Mouse (Mus musculus) liver, embryonic 15.5 days (tissue): ENCODE data around the gene Mamdc4. TPM values are rescaled to one million over a fixed set of nuclear protein-coding genes. Genes with fewer than 3 reads are reported as not detected.
A peak's percentile ranks its signal among the peaks of the same experiment; 100 is the strongest.

Source experiments
- ATAC-seq: fragments of 200-750 bp; cut with Nextera tagmentation; 2 replicates; pipeline ENCODE4 v1.8.0; 2017; ENCODE audit warnings: moderate number of reproducible peaks, mild to moderate bottlenecking, moderate library complexity; ENCODE audit not compliant: insufficient read depth
- H3K27ac ChIP-seq: fragments of 300-500 bp; sonication (generic); replicated peaks from 2 replicates; pipeline ENCODE4 v1.5.1; 2015; ENCODE audit warnings: mild to moderate bottlenecking, inconsistent platforms
- H3K27me3 ChIP-seq: fragments of 300-500 bp; sonication (generic); 2 replicates; pipeline ENCODE4 v1.6.1; 2015; ENCODE audit warnings: mild to moderate bottlenecking, inconsistent platforms
- H3K36me3 ChIP-seq: fragments of 300-500 bp; sonication (generic); replicated peaks from 2 replicates; pipeline ENCODE4 v1.6.1; 2015; ENCODE audit warnings: moderate library complexity, mild to moderate bottlenecking, inconsistent platforms
- H3K4me1 ChIP-seq: fragments of 300-500 bp; sonication (generic); replicated peaks from 2 replicates; pipeline ENCODE4 v1.6.1; 2015; ENCODE audit warnings: inconsistent platforms
- H3K4me2 ChIP-seq: fragments of 300-500 bp; sonication (generic); 2 replicates; pipeline ENCODE4 v1.6.1; 2015; ENCODE audit warnings: moderate library complexity, mild to moderate bottlenecking, inconsistent platforms
- H3K4me3 ChIP-seq: fragments of 300-500 bp; sonication (generic); replicated peaks from 2 replicates; pipeline ENCODE4 v1.5.1; 2015; ENCODE audit warnings: mild to moderate bottlenecking, inconsistent platforms
- H3K9ac ChIP-seq: fragments of 300-500 bp; sonication (generic); 2 replicates; pipeline ENCODE4 v1.6.1; 2015; ENCODE audit warnings: moderate library complexity, mild to moderate bottlenecking, inconsistent platforms
- H3K9me3 ChIP-seq: fragments of 300-500 bp; sonication (generic); replicated peaks from 2 replicates; pipeline ENCODE4 v1.6.1; 2016; ENCODE audit warnings: inconsistent platforms
- WGBS: fragments of 180-500 bp; shearing (Covaris S2); methylation state at CpG from one replicate; pipeline ENCODE4 v1.1.7; 2015; ENCODE audit warnings: mixed read lengths; ENCODE audit not compliant: insufficient replicate concordance; 5-methylcytosine and 5-hydroxymethylcytosine counted together
- polyA plus RNA-seq: library from polyadenylated mRNA; unstranded; fragments of >200 nt; fragmentation: Nextera tagmentation; extraction: Ambion mirVana; gene quantifications from 2 replicates; pipeline ENCODE4 v1.2.1, GENCODE M21; 2015

Gene Mamdc4
- polyA plus RNA-seq, 1 experiment from 2014 or later, result 0.32 TPM

GRCm38 (mm10) chr2:25581901-25582301, 7.3 kb upstream of the Mamdc4 start:
- Histone ChIP-seq H3K27me3 (peaks cover 50% of the 10 kb centered on the region), H3K27ac (0 out of 2 replicates have a peak overlapping the region, but pooled peaks have one; percentile 29), H3K36me3 (peaks cover 35% of the 10 kb centered on the region), H3K4me1 (peaks cover 62% of the 10 kb centered on the region), H3K9me3 (no peaks in the 10 kb centered on the region), H3K4me2 (peak overlapping the region; percentile 60), H3K9ac (no peak overlapping the region), H3K4me3 (no peak overlapping the region)
- no peak for ATAC-seq
- WGBS, result 6% methylated on average over 6 of the region's 6 CpGs

DNA sequence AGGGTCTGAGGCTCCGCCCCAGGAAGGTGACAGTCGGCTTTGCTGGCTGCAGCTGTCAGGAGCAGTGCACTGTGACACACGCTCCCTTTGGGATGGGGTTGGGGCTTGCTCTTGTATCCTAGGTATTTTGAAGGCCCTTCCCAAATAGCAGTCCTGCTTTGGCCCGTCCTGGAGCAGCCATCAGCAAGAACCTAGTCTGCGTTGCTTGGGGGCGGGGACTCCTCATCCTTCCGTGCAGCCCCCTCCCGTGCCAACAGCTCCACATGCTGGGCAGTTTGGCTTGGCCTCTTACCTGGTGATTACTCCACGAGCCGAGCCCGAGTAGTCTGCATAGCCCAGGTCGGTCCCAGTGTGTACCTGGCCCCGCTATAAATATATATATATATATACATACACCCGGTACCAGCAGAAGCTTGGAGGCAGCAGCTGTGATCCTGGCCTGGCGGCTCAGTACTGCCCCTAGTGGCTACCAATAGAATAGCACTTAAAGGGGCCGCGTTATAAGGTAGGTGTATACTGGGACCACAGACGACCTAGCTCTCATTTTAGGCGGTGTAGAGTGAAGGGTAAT, 6.7 kb upstream of the Mamdc4 start, which contains the start of gene Ajm1:
Gene Ajm1 (minus strand): TSS at position 464 of the 571 bp plus-strand sequence.
- Histone ChIP-seq H3K27me3 (peaks cover 55% of the 10 kb centered on the region), H3K9me3 (no peaks in the 10 kb centered on the region), H3K4me2 (peak within 1 kb of the TSS; percentile 60), H3K4me1 (peaks cover 62% of the 10 kb centered on the region), H3K36me3 (peaks cover 30% of the 10 kb centered on the region), H3K9ac (peak within 1 kb of the TSS; percentile 2; the same call in 1 of the 2 replicates), H3K4me3 (peak within 1 kb of the TSS; percentile 19; the same call in 1 of the 2 replicates), H3K27ac (0 out of 2 replicates have a peak within 1 kb of the TSS, but pooled peaks have one; percentile 29)
- WGBS, result 7% methylated on average over 19 of the region's 19 CpGs
- peak; percentile 49 for ATAC-seq

DNA sequence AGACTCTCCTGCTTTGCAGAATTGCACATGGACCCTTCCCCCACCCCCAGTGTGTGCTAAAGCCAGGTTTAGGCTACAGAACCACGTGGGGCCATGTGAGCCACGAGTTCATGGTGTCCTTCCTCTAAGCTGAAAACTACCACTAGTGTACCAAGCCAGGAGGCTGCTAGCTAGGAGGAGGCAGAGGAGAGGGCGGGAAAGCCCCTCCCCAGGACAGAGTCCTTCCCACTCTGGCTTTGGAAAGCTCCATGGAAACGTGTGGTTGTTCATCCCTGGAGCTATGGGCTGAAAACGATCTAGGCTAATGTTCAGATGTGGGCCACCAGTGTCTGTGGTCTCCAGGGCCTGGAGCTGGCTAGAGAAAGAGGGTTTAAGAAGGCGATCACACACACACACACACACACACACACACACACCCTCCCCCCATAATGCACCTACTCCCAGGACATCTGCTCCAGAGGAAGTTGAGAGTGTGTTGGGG, 6.0 kb upstream of the Mamdc4 start:
- Histone ChIP-seq H3K27me3 (peaks cover 63% of the 10 kb centered on the region), H3K4me1 (peaks cover 68% of the 10 kb centered on the region), H3K27ac (no peak overlapping the region)

GRCm38 (mm10) chr2:25579737-25580460, 5.3 kb upstream of the Mamdc4 start:
- no peak for ATAC-seq
- no peak overlapping the region for H3K27ac ChIP-seq
- WGBS, result 6% methylated on average over 27 of the region's 27 CpGs
- no peak overlapping the region; the same call in 1 of the 2 replicates for H3K4me2 ChIP-seq
- no peak overlapping the region for H3K9ac ChIP-seq
- H3K36me3 ChIP-seq, result peaks cover 18% of the 10 kb centered on the region
- no peaks in the 10 kb centered on the region for H3K9me3 ChIP-seq
- H3K27me3 ChIP-seq, result peaks cover 67% of the 10 kb centered on the region
- peaks cover 74% of the 10 kb centered on the region for H3K4me1 ChIP-seq
- H3K4me3 ChIP-seq, result no peak overlapping the region

More for the DNA sequence above, 6.0 kb upstream of the Mamdc4 start:
- H3K4me3 ChIP-seq, result no peak overlapping the region
- no peak for ATAC-seq
- no peak overlapping the region for H3K4me2 ChIP-seq
- H3K9ac ChIP-seq, result no peak overlapping the region
- H3K9me3 ChIP-seq, result no peaks in the 10 kb centered on the region
- 19% methylated on average over 6 of the region's 6 CpGs for WGBS
- H3K36me3 ChIP-seq, result peaks cover 26% of the 10 kb centered on the region

GRCm38 (mm10) chr2:25578796-25579736, 4.4 kb upstream of the Mamdc4 start:
- H3K36me3 ChIP-seq, result peaks cover 10% of the 10 kb centered on the region; the same call in 1 of the 2 replicates
- no peak overlapping the region for H3K4me3 ChIP-seq
- no peak overlapping the region; the same call in 1 of the 2 replicates for H3K4me2 ChIP-seq
- H3K4me1 ChIP-seq, result peaks cover 81% of the 10 kb centered on the region
- ATAC-seq, result no peak
- peaks cover 67% of the 10 kb centered on the region for H3K27me3 ChIP-seq
- no peak overlapping the region for H3K9ac ChIP-seq
- WGBS, result 6% methylated on average over 77 of the region's 77 CpGs
- no peaks in the 10 kb centered on the region for H3K9me3 ChIP-seq
- no peak overlapping the region for H3K27ac ChIP-seq

DNA sequence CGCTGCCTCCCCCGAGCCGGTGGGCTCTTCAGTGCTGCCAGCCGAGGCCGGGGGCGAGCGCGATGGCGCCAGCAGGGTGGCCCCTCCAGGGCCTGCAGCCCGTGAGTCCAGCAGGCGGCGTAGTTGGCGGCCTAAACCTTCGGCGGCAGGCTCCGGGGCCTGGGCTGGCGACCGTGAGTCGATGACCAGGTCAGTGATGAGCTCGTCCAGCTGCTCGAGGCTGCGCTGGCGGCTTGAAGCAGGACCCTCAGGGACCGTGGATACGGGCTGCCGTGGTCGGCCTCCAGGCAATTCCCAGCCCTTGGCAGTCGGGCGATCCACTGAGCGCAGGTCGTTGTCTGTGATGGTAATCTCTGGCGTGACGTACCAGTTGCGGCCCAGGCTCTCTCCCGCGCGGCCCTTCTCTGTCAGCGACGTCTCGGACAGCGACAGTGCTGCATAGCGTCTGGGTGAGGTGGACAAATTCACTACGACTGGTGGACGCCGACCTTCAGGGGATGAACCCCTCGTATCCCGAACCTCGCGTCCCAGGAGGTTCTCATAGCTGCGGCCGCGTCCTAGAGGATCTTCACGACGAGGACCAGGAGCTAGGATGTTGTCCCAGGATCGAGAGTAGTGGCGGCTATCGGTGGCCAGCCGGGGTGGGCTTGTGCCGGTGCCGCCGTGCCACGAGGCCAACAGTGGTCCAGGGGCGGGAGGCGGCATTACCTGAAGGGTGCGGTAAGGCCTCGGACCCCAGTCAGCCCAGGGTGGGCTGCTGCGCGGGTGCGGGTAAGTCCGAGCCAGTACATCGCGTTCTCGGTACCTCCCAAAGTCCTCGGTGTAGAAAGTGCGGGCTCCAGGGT, 3.5 kb upstream of the Mamdc4 start:
- Histone ChIP-seq H3K4me1 (peaks cover 90% of the 10 kb centered on the region), H3K27ac (no peak overlapping the region), H3K36me3 (peaks cover under 1% of the 10 kb centered on the region; the same call in 1 of the 2 replicates), H3K4me3 (0 out of 2 replicates have a peak overlapping the region, but pooled peaks have one; percentile 8), H3K9ac (no peak overlapping the region), H3K4me2 (peak overlapping the region; percentile 38), H3K27me3 (peaks cover 67% of the 10 kb centered on the region), H3K9me3 (no peaks in the 10 kb centered on the region)
- ATAC-seq, result no peak
- WGBS, result 6% methylated on average over 75 of the region's 75 CpGs

- peaks cover 67% of the 10 kb centered on the region for H3K27me3 ChIP-seq
- peak overlapping the region; percentile 38 for H3K4me2 ChIP-seq
- H3K9ac ChIP-seq, result no peak overlapping the region
- H3K4me3 ChIP-seq, result 0 out of 2 replicates have a peak overlapping the region, but pooled peaks have one; percentile 8
- ATAC-seq, result no peak
- H3K27ac ChIP-seq, result no peak overlapping the region
- H3K4me1 ChIP-seq, result peaks cover 89% of the 10 kb centered on the region
- no peaks in the 10 kb centered on the region for H3K9me3 ChIP-seq
- no peaks in the 10 kb centered on the region for H3K36me3 ChIP-seq
- 18% methylated on average over 92 of the region's 92 CpGs for WGBS
Observed at GRCm38 (mm10) chr2:25576965-25577891, 2.6 kb upstream of the Mamdc4 start.

DNA sequence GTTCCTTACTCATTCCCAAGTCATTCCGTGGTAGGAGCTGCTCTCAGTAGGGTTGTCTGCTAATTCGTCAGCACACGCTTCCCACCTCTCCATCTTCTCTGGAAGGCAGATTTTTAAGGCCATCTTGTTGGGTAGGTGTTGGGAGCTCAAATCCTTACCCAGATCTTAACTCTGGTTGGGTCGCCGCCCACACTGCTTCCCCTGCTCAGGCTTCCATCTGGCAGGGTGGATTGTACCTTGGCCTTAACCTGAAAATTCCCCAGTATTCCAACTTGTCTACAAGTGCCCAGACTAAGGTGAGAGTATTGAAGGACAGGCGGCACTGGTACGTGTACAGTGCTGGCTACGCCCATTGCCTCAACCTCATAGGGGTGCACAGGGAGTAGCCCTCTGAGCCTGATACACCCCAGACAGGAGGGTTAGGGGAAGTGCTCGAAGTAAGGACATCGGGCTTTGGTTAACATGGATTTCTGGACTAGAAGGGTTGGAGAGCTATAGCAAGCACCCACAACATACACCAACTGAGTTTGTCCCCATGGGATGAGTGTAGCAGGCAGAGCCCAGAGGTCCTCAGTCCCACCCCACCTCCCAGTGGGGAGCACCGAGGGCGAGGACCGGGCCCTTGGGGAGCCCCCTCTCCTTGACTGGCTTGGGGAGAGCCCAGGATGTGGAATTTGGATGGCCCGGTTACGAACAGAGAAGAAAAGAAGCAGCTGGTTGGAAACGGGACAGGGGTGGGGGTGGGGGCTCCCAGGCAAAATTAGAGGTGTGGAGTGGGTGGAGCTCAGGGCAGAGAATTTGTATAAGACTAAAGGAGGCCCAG, 1.6 kb upstream of the Mamdc4 start:
- Histone ChIP-seq H3K9me3 (no peaks in the 10 kb centered on the region), H3K27ac (no peak overlapping the region), H3K4me1 (peaks cover 82% of the 10 kb centered on the region), H3K36me3 (no peaks in the 10 kb centered on the region), H3K4me2 (peak overlapping the region; percentile 73), H3K4me3 (no peak overlapping the region), H3K27me3 (peaks cover 60% of the 10 kb centered on the region), H3K9ac (no peak overlapping the region)
- 73% methylated on average over 16 of the region's 16 CpGs for WGBS
- ATAC-seq, result no peak
